Mouse (Mus musculus): ENCODE data around the gene Nfatc2. TPM values are rescaled to one million over a fixed set of nuclear protein-coding genes. Genes with fewer than 3 reads are reported as not detected.

Gene Nfatc2
- total RNA-seq, 2 experiments from 2014 or later: 19.9 to 20.1 TPM

DNA sequence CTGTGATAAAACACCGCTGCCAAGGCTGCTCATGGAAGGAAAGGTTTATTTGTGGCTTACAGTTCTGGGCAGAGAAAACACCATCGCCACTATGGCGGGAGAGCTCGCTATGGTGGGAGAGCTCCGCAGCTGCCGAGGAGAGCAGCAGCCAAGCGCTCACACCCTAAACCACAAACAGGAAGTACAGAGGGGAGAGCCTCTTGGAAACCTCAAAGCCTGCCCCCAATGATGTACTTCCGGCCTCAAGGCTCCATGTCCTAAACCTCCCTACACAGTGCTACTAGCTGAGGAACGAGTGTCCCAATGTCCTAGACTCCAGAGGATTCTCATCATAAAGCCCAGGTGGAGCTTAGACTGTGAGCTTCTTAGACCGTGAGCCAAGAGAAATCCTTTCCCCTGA lies 171.9 kb downstream of the Nfatc2 start:
- no peak for DNase-seq

DNA sequence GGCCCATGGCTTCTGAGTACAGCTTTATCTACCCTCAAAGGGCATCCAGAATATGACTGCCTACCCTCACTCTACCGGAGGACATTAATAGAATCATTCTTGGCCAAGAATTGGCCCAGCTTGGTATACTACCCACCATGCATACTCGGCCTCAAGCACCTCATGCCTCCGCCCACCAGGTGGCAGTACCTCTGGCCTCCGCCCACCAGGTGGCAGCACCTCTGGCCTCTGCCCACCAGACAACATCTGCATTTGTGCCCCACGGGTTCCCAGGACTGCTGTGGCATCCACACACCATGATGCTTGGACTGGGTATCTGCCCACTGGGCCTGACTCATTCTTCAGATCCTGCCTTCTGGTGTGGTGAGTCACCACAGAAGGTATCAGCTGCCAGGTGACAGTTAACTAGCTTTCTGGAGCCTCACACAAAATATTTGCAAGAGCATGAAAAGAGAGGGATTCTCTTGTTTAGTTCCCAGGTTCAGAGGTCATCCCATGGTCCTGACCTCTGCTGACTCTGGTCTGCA lies 173.0 kb downstream of the Nfatc2 start:
- no peak for DNase-seq

Small RNAs within 50 kb of the gene (microRNA-seq; reads per million reads assigned to microRNA genes)
- 9.0 to 10.8 reads per million in 2 experiments for gene Mir7004

Other genes starting within 250 kb of the Nfatc2 start
- 100 to 1,000 TPM; 342 to 346 TPM for gene Atp9a, start 140.8 kb upstream of the Nfatc2 start, total RNA-seq (2021)
- gene Sall4, start 166.3 kb upstream of the Nfatc2 start, total RNA-seq (2021): under 1 TPM; 0.57 to 0.83 TPM